Comparison of ENCODE assay signal across 8 mouse cellular contexts in the genomic region with DNA sequence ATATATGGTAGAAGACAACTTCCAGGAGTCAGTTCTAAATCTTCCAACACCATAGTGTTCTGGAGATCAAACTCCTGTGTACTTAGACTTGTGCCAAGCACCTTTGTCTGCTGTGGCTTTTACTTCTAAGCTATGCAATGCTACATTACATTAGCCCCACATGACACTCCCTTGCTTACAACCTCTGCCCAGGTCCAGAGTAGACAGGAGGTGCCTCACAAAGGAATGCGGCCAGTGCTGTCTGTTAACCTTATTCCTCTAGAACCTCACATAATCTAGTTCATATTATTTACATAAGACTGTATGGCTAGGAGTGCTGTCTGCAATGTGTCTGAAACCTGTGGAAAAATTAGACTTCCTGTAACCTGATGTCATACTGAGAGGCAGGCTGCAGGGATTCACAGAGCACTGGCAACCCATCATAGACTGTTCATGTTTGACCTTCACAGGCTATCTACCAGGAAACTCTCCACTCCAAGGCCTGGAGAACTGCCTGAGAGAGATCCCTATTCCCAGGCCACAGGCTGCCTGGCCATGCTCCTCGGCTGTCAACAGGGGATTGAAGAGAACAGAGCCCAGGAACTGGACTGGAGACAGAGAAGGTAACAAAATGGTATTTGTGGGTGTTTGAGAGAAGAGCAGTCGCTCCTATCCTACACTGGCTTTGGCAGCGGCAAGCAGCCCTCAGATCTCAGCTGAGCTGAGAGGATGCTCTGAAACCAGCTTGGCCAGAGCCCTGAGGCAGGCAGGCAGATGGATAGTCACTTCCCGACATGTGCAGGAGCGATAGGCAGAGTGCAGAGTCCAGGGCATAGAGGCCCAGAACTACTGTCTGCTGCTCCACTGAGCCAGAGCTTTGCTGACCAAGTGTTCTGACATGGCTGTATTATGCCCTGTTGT. TPM values are rescaled to one million over a fixed set of nuclear protein-coding genes. Genes with fewer than 3 reads are reported as not detected.
DNase-seq lines count a peak whose midpoint lies in the region; ATAC-seq and TF ChIP-seq lines count a peak whose summit lies in the region.

No protein-coding gene starts in this region.

- no peak for TF ChIP-seq EP300 in stomach, postnatal 0 days (optimal IDR thresholded peaks at IDR 0.05)

- no peak for DNase-seq in frontal cortex, postnatal 10 days (ENCODE audit: low spot score in 2 of 2)
- DNase-seq in urinary bladder, postnatal 4 days (ENCODE audit: low spot score in 2 of 2) = peak; percentile 14 to 39
- no peak for DNase-seq in urinary bladder, postnatal 36 days (ENCODE audit: low spot score in 2 of 2)
- DNase-seq in intestine, embryonic 14.5 days (ENCODE audit: low spot score) = no peak
- peak; percentile 30 for DNase-seq in stomach, postnatal 0 days (ENCODE audit: low spot score)
- no peak for DNase-seq in testis, postnatal 10 days (ENCODE audit: low spot score)
- no peak for DNase-seq in frontal cortex, postnatal 36 days (ENCODE audit: low spot score in 2 of 2)

- no peak overlapping the region for H3K9ac ChIP-seq in intestine, embryonic 14.5 days (ENCODE audit: low read length)
- H3K9ac ChIP-seq in stomach, postnatal 0 days (ENCODE audit: low read length) = no peak overlapping the region

- ATAC-seq in frontal cortex, adult (ENCODE audit: low TSS enrichment) = peak; percentile 48; the same call in 1 of the 2 replicates
- ATAC-seq in intestine, embryonic 14.5 days (replicated peaks; ENCODE audit: low FRiP score, low TSS enrichment, low read depth) = peak; percentile 48; the same call in 1 of the 2 replicates
- peak; percentile 81 for ATAC-seq in stomach, postnatal 0 days (ENCODE audit: low FRiP score, low TSS enrichment)

- TF ChIP-seq CTCF in stomach, postnatal 0 days (IDR thresholded peaks at IDR 0.05; ENCODE audit: low read depth) = no peak

- no peaks in the 10 kb centered on the region for H3K9me3 ChIP-seq in intestine, embryonic 14.5 days (ENCODE audit: control insufficient read depth, low read length)
- H3K9me3 ChIP-seq in stomach, postnatal 0 days (ENCODE audit: control insufficient read depth, low read length) = no peaks in the 10 kb centered on the region

- peaks cover 99% of the 10 kb centered on the region for H3K36me3 ChIP-seq in intestine, embryonic 14.5 days (ENCODE audit: control insufficient read depth, insufficient read depth, low read length)
- H3K36me3 ChIP-seq in stomach, postnatal 0 days (ENCODE audit: control insufficient read depth, insufficient read depth, low read length) = peaks cover 18% of the 10 kb centered on the region

- H3K27me3 ChIP-seq in intestine, embryonic 14.5 days (replicated peaks; ENCODE audit: control insufficient read depth, insufficient read depth, low read length) = no peaks in the 10 kb centered on the region
- H3K27me3 ChIP-seq in stomach, postnatal 0 days (ENCODE audit: control insufficient read depth, insufficient read depth, low read length) = no peaks in the 10 kb centered on the region

- no peaks in the 10 kb centered on the region for H3K4me1 ChIP-seq in intestine, embryonic 14.5 days (replicated peaks; ENCODE audit: control insufficient read depth, insufficient read depth, low read length)
- H3K4me1 ChIP-seq in stomach, postnatal 0 days (replicated peaks; ENCODE audit: control insufficient read depth, insufficient read depth) = no peaks in the 10 kb centered on the region

- no peak overlapping the region for H3K4me3 ChIP-seq in intestine, embryonic 14.5 days (ENCODE audit: low read depth, low read length)
- H3K4me3 ChIP-seq in stomach, postnatal 0 days (ENCODE audit: low read depth, low read length) = no peak overlapping the region

- H3K4me2 ChIP-seq in intestine, embryonic 14.5 days (ENCODE audit: low read length) = no peak overlapping the region
- no peak overlapping the region for H3K4me2 ChIP-seq in stomach, postnatal 0 days (replicated peaks; ENCODE audit: low read depth)

- H3K27ac ChIP-seq in intestine, embryonic 14.5 days (ENCODE audit: low read depth) = no peak overlapping the region
- H3K27ac ChIP-seq in stomach, postnatal 0 days (replicated peaks) = peak overlapping the region; percentile 49; the same call in 1 of the 2 replicates

- 91% methylated on average over 6 of the region's 6 CpGs for WGBS in intestine, embryonic 14.5 days
- WGBS in stomach, postnatal 0 days = 85% methylated on average over 6 of the region's 6 CpGs

RNA-seq across cellular contexts. Expression of gene Krba1, which starts 16.1 kb away (rescaled TPM):
- polyA plus RNA-seq in intestine, embryonic 14.5 days (2014; fragmentation: Nextera tagmentation; extraction: Ambion mirVana) = 19.6 and 20.7 TPM in 2 replicates
- polyA plus RNA-seq in stomach, postnatal 0 days (2015; fragmentation: Nextera tagmentation; extraction: Ambion mirVana) = 5.4 and 7.8 TPM in 2 replicates

RNA-seq across cellular contexts. Expression of gene Zfp467, which starts 34.2 kb away (rescaled TPM):
- 22.4 and 23.1 TPM in 2 replicates for polyA plus RNA-seq in intestine, embryonic 14.5 days (2014; fragmentation: Nextera tagmentation; extraction: Ambion mirVana)
- 24.2 and 29.5 TPM in 2 replicates for polyA plus RNA-seq in stomach, postnatal 0 days (2015; fragmentation: Nextera tagmentation; extraction: Ambion mirVana)

RNA-seq across cellular contexts. Expression of gene Sspo, which starts 36.6 kb away (rescaled TPM):
- polyA plus RNA-seq in intestine, embryonic 14.5 days (2014; fragmentation: Nextera tagmentation; extraction: Ambion mirVana) = 0.32 and 0.40 TPM in 2 replicates
- polyA plus RNA-seq in stomach, postnatal 0 days (2015; fragmentation: Nextera tagmentation; extraction: Ambion mirVana) = 0.04 and 0.07 TPM in 2 replicates

Comparison
In these comparisons a context has a peak if more than half of its experiments do, and no peak if none do; other contexts are left out.
1. DNase-seq: peak in urinary bladder, postnatal 4 days (2 of 2) and stomach, postnatal 0 days (single experiment); none in frontal cortex, postnatal 10 days (0 of 2), urinary bladder, postnatal 36 days (0 of 2), intestine, embryonic 14.5 days (single experiment), testis, postnatal 10 days (single experiment) and frontal cortex, postnatal 36 days (0 of 2).
2. Peak in every context shown above with its lines, with median percentiles within 50 percentile points of each other: ATAC-seq.